Mouse (Mus musculus): Measurements from ENCODE around the gene Gm28551. TPM values are rescaled to one million over a fixed set of nuclear protein-coding genes. Genes with fewer than 3 reads are reported as not detected.

Gene Gm28551
- total RNA-seq, 2 experiments from 2014 or later, result 0.22 to 0.23 TPM

- Histone ChIP-seq H3K4me3 (no peak overlapping the region), H3K27ac (no peak overlapping the region)
- no peak for TF ChIP-seq CTCF (conservative IDR thresholded peaks at IDR 0.05)
- no peak for DNase-seq (ENCODE audit: low spot score in 2 of 2)
These were observed 28.2 kb downstream of the Gm28551 start for GRCm38 (mm10) chr1:53324277-53324676.

- H3K4me3 ChIP-seq, result no peak overlapping the region
- DNase-seq (ENCODE audit: low spot score in 2 of 2), result no peak
- no peak overlapping the region for H3K27ac ChIP-seq
- no peak for TF ChIP-seq CTCF (conservative IDR thresholded peaks at IDR 0.05)
These were observed 29.2 kb downstream of the Gm28551 start for GRCm38 (mm10) chr1:53323254-53323653.

GRCm38 (mm10) chr1:53321662-53322344 is 30.7 kb downstream of the Gm28551 start:
- Histone ChIP-seq H3K27ac (no peak overlapping the region), H3K4me3 (no peak overlapping the region)
- DNase-seq (ENCODE audit: low spot score in 2 of 2), result no peak
- no peak for TF ChIP-seq CTCF (conservative IDR thresholded peaks at IDR 0.05)

- peak; percentile 47 for TF ChIP-seq CTCF (conservative IDR thresholded peaks at IDR 0.05)
- DNase-seq (ENCODE audit: low spot score in 2 of 2), result peak; percentile 75 to 78
- Histone ChIP-seq H3K27ac (peak within 1 kb of the TSS; percentile 86), H3K4me3 (peak within 1 kb of the TSS; percentile 64)
These were observed 39.2 kb downstream of the Gm28551 start, which contains the start of gene Osgepl1 for GRCm38 (mm10) chr1:53312989-53313967. Osgepl1 (plus strand) TSS chr1:53313624.

GRCm38 (mm10) chr1:53300506-53300905 is 52.0 kb downstream of the Gm28551 start:
- H3K27ac ChIP-seq, result no peak overlapping the region
- DNase-seq (ENCODE audit: low spot score in 2 of 2), result no peak

GRCm38 (mm10) chr1:53296581-53297383 is 55.7 kb downstream of the Gm28551 start, which contains the start of the genes Pms1, Ormdl1 and Gm28778:
Pms1 (minus strand) TSS chr1:53297018.
Ormdl1 (plus strand) TSS chr1:53297095.
Gm28778 (plus strand) TSS chr1:53297111.
- TF ChIP-seq CTCF (conservative IDR thresholded peaks at IDR 0.05), result peak; percentile 56
- H3K4me3 ChIP-seq, result peak within 1 kb of the TSS; percentile 95

More at GRCm38 (mm10) chr1:53300506-53300905, 52.0 kb downstream of the Gm28551 start:
- H3K4me3 ChIP-seq, result no peak overlapping the region
- TF ChIP-seq CTCF (conservative IDR thresholded peaks at IDR 0.05), result no peak

GRCm38 (mm10) chr1:53291197-53291596 is 61.3 kb downstream of the Gm28551 start:
- no peak for TF ChIP-seq CTCF (conservative IDR thresholded peaks at IDR 0.05)
- DNase-seq (ENCODE audit: low spot score in 2 of 2), result no peak
- Histone ChIP-seq H3K4me3 (no peak overlapping the region), H3K27ac (no peak overlapping the region)

More at GRCm38 (mm10) chr1:53296581-53297383, 55.7 kb downstream of the Gm28551 start, which contains the start of the genes Pms1, Ormdl1 and Gm28778:
- H3K27ac ChIP-seq, result peak within 1 kb of the TSS; percentile 82
- DNase-seq (ENCODE audit: low spot score in 2 of 2), result peak; percentile 92 to 93

Other genes with a start within 250 kb of the Gm28551 start
- gene 1700019A02Rik, start 165.0 kb downstream of the Gm28551 start, total RNA-seq (2021), result not detected
- gene Pms1, start 55.6 kb downstream of the Gm28551 start, total RNA-seq (2021), result 10 to 100 TPM; 34.6 to 40.6 TPM
- 1 to 10 TPM; 7.1 to 9.2 TPM for gene Ormdl1, start 55.6 kb downstream of the Gm28551 start, total RNA-seq (2021)
- 1 to 10 TPM in 1 of 2 experiments, not detected in 1; 1.1 TPM for gene Gm28778, start 55.6 kb downstream of the Gm28551 start, total RNA-seq (2021)
- 10 to 100 TPM; 19.0 to 21.8 TPM for gene Osgepl1, start 39.0 kb downstream of the Gm28551 start, total RNA-seq (2021)
- gene Asdurf, start within 50 bp of the Gm28551 start, total RNA-seq (2021), result 1 to 10 TPM in 1 of 2 experiments, not detected in 1; 2.9 TPM
- gene Asnsd1, start 85 bp upstream of the Gm28551 start, total RNA-seq (2021), result 10 to 100 TPM; 20.7 to 23.0 TPM